Mouse (Mus musculus): ENCODE results near the gene Tmbim1. TPM values are rescaled to one million over a fixed set of nuclear protein-coding genes. Genes with fewer than 3 reads are reported as not detected.
"Not testable (repeated sequence)": the region's sequence is repeated elsewhere in the genome, so short reads cannot be mapped to it uniquely, and the experiment has no call there.

Tmbim1 gene
- 10 to 100 TPM; 23.0 to 28.8 TPM for total RNA-seq (2021)
- long read RNA-seq, experiment 1, full-length matches to known transcripts, result 12 of 24 reads
- long read RNA-seq, experiment 1, partial matches to known transcripts, result 1 of 24 reads
- long read RNA-seq, experiment 1, other reads (novel, unspliced or antisense), result 11 of 24 reads
- long read RNA-seq, experiment 2, full-length matches to known transcripts, result 12 of 20 reads
- long read RNA-seq, experiment 2, partial matches to known transcripts, result 0 of 20 reads
- long read RNA-seq, experiment 2, other reads (novel, unspliced or antisense), result 8 of 20 reads

- DNase-seq, result no peak
- intact Hi-C loops (cut with DNase I), result no loop called here
Observed at GRCm38 (mm10) chr1:74305522-74305921, at the start of gene Tmbim1. TSS of gene Tmbim1 (minus strand) at chr1:74305622.

GRCm38 (mm10) chr1:74353453-74354229, 48.2 kb upstream of the Tmbim1 start:
- intact Hi-C loops (cut with DNase I), result no loop called here
- DNase-seq, result no peak

- no peak for DNase-seq
Observed at GRCm38 (mm10) chr1:74352532-74353096, 47.2 kb upstream of the Tmbim1 start.

GRCm38 (mm10) chr1:74351185-74351769, 45.9 kb upstream of the Tmbim1 start:
- intact Hi-C loops (cut with DNase I), result no loop called here

More at GRCm38 (mm10) chr1:74352532-74353096, 47.2 kb upstream of the Tmbim1 start:
- intact Hi-C loops (cut with DNase I), result no loop called here

GRCm38 (mm10) chr1:74344163-74344916, 38.9 kb upstream of the Tmbim1 start:
- no peak for DNase-seq
- intact Hi-C loops (cut with DNase I), result no loop called here

More at GRCm38 (mm10) chr1:74351185-74351769, 45.9 kb upstream of the Tmbim1 start:
- DNase-seq, result no peak

- no peak for DNase-seq
- intact Hi-C loops (cut with DNase I), result no loop called here
Observed at GRCm38 (mm10) chr1:74343161-74343560, 37.7 kb upstream of the Tmbim1 start.

- intact Hi-C loops (cut with DNase I), result no loop called here
- no peak for DNase-seq
Observed at GRCm38 (mm10) chr1:74342308-74342707, 36.9 kb upstream of the Tmbim1 start.

- DNase-seq, result no peak
- intact Hi-C loops (cut with DNase I), result no loop called here
Observed at GRCm38 (mm10) chr1:74341898-74342297, 36.5 kb upstream of the Tmbim1 start.

- DNase-seq; intact Hi-C loops (cut with DNase I): not testable (repeated sequence)
Observed at GRCm38 (mm10) chr1:74340992-74341391, 35.6 kb upstream of the Tmbim1 start.

- intact Hi-C loops (cut with DNase I), result no loop called here
- DNase-seq, result peak; percentile 60 to 69
Observed at GRCm38 (mm10) chr1:74340361-74340764, 34.9 kb upstream of the Tmbim1 start.

GRCm38 (mm10) chr1:74339917-74340316, 34.5 kb upstream of the Tmbim1 start:
- no peak for DNase-seq
- intact Hi-C loops (cut with DNase I), result no loop called here

GRCm38 (mm10) chr1:74338626-74339025, 33.2 kb upstream of the Tmbim1 start:
- DNase-seq, result no peak
- intact Hi-C loops (cut with DNase I), result no loop called here

- DNase-seq, result no peak
- intact Hi-C loops (cut with DNase I), result no loop called here
Observed at GRCm38 (mm10) chr1:74338013-74338412, 32.6 kb upstream of the Tmbim1 start.

- intact Hi-C loops (cut with DNase I), result no loop called here
- no peak for DNase-seq
Observed at GRCm38 (mm10) chr1:74337241-74337771, 31.9 kb upstream of the Tmbim1 start.

- intact Hi-C loops (cut with DNase I), result no loop called here
- DNase-seq, result peak in 1 of 2 experiments; percentile 35
Observed at GRCm38 (mm10) chr1:74335436-74336170, 30.2 kb upstream of the Tmbim1 start.

GRCm38 (mm10) chr1:74335033-74335432, 29.6 kb upstream of the Tmbim1 start:
- DNase-seq, result no peak
- intact Hi-C loops (cut with DNase I), result no loop called here

GRCm38 (mm10) chr1:74334607-74335006, 29.2 kb upstream of the Tmbim1 start:
- intact Hi-C loops (cut with DNase I), result no loop called here
- DNase-seq, result no peak

- DNase-seq, result no peak
- intact Hi-C loops (cut with DNase I), result no loop called here
Observed at GRCm38 (mm10) chr1:74332930-74333329, 27.5 kb upstream of the Tmbim1 start.

GRCm38 (mm10) chr1:74332241-74332763, 26.9 kb upstream of the Tmbim1 start:
- intact Hi-C loops (cut with DNase I), result no loop called here
- peak; percentile 91 to 92 for DNase-seq

All from gastrocnemius, postnatal 36 days (tissue).